Mouse (Mus musculus): ENCODE measurements around the gene Obp2b. TPM values are rescaled to one million over a fixed set of nuclear protein-coding genes. Genes with fewer than 3 reads are reported as not detected.

Obp2b gene
- polyA plus RNA-seq, 1 experiment = not detected

- no peak for DNase-seq (ENCODE audit: extremely low spot score in 1 of 2, low spot score in 1 of 2)
These were observed 39.2 kb downstream of the Obp2b start for GRCm38 (mm10) chr2:25775991-25776390.

GRCm38 (mm10) chr2:25776717-25777116 lies 39.9 kb downstream of the Obp2b start, which contains the start of gene Lcn11:
TSS of gene Lcn11 (plus strand) at chr2:25777017.
- no peak for DNase-seq (ENCODE audit: extremely low spot score in 1 of 2, low spot score in 1 of 2)

- no peak for DNase-seq (ENCODE audit: extremely low spot score in 1 of 2, low spot score in 1 of 2)
These were observed 42.3 kb downstream of the Obp2b start for GRCm38 (mm10) chr2:25779076-25779475.

GRCm38 (mm10) chr2:25780921-25781320 lies 44.1 kb downstream of the Obp2b start:
- no peak for DNase-seq (ENCODE audit: extremely low spot score in 1 of 2, low spot score in 1 of 2)

GRCm38 (mm10) chr2:25781957-25782356 lies 45.1 kb downstream of the Obp2b start, which contains the start of gene Gm13539:
TSS of gene Gm13539 (plus strand) at chr2:25782257.
- no peak for DNase-seq (ENCODE audit: extremely low spot score in 1 of 2, low spot score in 1 of 2)

GRCm38 (mm10) chr2:25785573-25786322 lies 48.9 kb downstream of the Obp2b start:
- DNase-seq (ENCODE audit: extremely low spot score in 1 of 2, low spot score in 1 of 2) = no peak

- no peak for DNase-seq (ENCODE audit: extremely low spot score in 1 of 2, low spot score in 1 of 2)
These were observed 52.3 kb downstream of the Obp2b start for GRCm38 (mm10) chr2:25789092-25789491.

Other genes starting within 250 kb of the Obp2b start
- not detected in 2 replicates for gene Lcn12, start 243.1 kb upstream of the Obp2b start, polyA plus RNA-seq (2012; rRNA removed)
- 64.7 and 72.3 TPM in 2 replicates for gene Fbxw5, start 236.3 kb upstream of the Obp2b start, polyA plus RNA-seq (2012; rRNA removed)
- gene C8g, start 235.3 kb upstream of the Obp2b start, polyA plus RNA-seq (2012; rRNA removed) = 2.5 and 2.8 TPM in 2 replicates
- 8.1 and 9.1 TPM in 2 replicates for gene Traf2, start 190.1 kb upstream of the Obp2b start, polyA plus RNA-seq (2012; rRNA removed)
- 287 and 289 TPM in 2 replicates for gene Edf1, start 179.2 kb upstream of the Obp2b start, polyA plus RNA-seq (2012; rRNA removed)
- gene Mamdc4, start 162.2 kb upstream of the Obp2b start, polyA plus RNA-seq (2012; rRNA removed) = 2.1 and 2.5 TPM in 2 replicates
- 134 and 161 TPM in 2 replicates for gene Phpt1, start 161.8 kb upstream of the Obp2b start, polyA plus RNA-seq (2012; rRNA removed)
- 114 and 122 TPM in 2 replicates for gene Ajm1, start 155.3 kb upstream of the Obp2b start, polyA plus RNA-seq (2012; rRNA removed)
- 130 and 148 TPM in 2 replicates for gene Rabl6, start 128.5 kb upstream of the Obp2b start, polyA plus RNA-seq (2012; rRNA removed)
- 0.06 TPM in 1 of 2 replicates, not detected in the other for gene Ccdc183, start 119.3 kb upstream of the Obp2b start, polyA plus RNA-seq (2012; rRNA removed)
- gene Tmem141, start 115.0 kb upstream of the Obp2b start, polyA plus RNA-seq (2012; rRNA removed) = 66.7 and 72.2 TPM in 2 replicates
- gene Fcna, start 109.0 kb upstream of the Obp2b start, polyA plus RNA-seq (2012; rRNA removed) = 0.17 and 0.28 TPM in 2 replicates
- gene Lcn8, start 83.9 kb upstream of the Obp2b start, polyA plus RNA-seq (2012; rRNA removed) = not detected in 2 replicates
- not detected in 2 replicates for gene Lcn5, start 79.1 kb upstream of the Obp2b start, polyA plus RNA-seq (2012; rRNA removed)
- not detected in 2 replicates for gene Lcn6, start 60.2 kb upstream of the Obp2b start, polyA plus RNA-seq (2012; rRNA removed)
- gene Lcn10, start 54.3 kb upstream of the Obp2b start, polyA plus RNA-seq (2012; rRNA removed) = not detected in 2 replicates
- not detected in 2 replicates for gene Obp2a, start 37.0 kb upstream of the Obp2b start, polyA plus RNA-seq (2012; rRNA removed)
- 107 and 127 TPM in 2 replicates for gene Bmyc, start 30.3 kb upstream of the Obp2b start, polyA plus RNA-seq (2012; rRNA removed)
- gene Lcn3, start 28.6 kb downstream of the Obp2b start, polyA plus RNA-seq (2012; rRNA removed) = not detected in 2 replicates
- not detected in 2 replicates for gene Lcn11, start 40.0 kb downstream of the Obp2b start, polyA plus RNA-seq (2012; rRNA removed)
- not detected in 2 replicates for gene Gm13539, start 45.2 kb downstream of the Obp2b start, polyA plus RNA-seq (2012; rRNA removed)
- gene Glt6d1, start 78.8 kb downstream of the Obp2b start, polyA plus RNA-seq (2012; rRNA removed) = not detected in 2 replicates
- not detected in 2 replicates for gene Lcn9, start 86.1 kb downstream of the Obp2b start, polyA plus RNA-seq (2012; rRNA removed)
- gene Sohlh1, start 110.2 kb downstream of the Obp2b start, polyA plus RNA-seq (2012; rRNA removed) = not detected in 2 replicates
- 183 and 221 TPM in 2 replicates for gene Kcnt1, start 126.7 kb downstream of the Obp2b start, polyA plus RNA-seq (2012; rRNA removed)
- gene Camsap1, start 246.3 kb downstream of the Obp2b start, polyA plus RNA-seq (2012; rRNA removed) = 36.9 and 41.5 TPM in 2 replicates

All from frontal cortex, adult 2 months (tissue).